Mouse (Mus musculus) heart, adult 2 months (tissue): Measurements from ENCODE around the gene Parp1.

Experiments used
- CTCF ChIP-seq: fragments of 200-600 bp; IDR thresholded peaks from 2 replicates; pipeline ENCODE4 v1.8.1; 2022; ENCODE audit warnings: antibody characterized with exemption, mild to moderate bottlenecking, moderate library complexity
- EP300 ChIP-seq: fragments of 200-500 bp; IDR thresholded peaks from 2 replicates; pipeline ENCODE4 v1.6.1; 2011; ENCODE audit warnings: low read depth, low read length, control low read depth; ENCODE audit not compliant: insufficient read depth

GRCm38 (mm10) chr1:180559454-180559853 lies 9.3 kb upstream of the Parp1 start:
- no peak for TF ChIP-seq EP300
- TF ChIP-seq CTCF = no peak
